Mouse (Mus musculus): ENCODE data around the gene Zfp503. TPM values are rescaled to one million over a fixed set of nuclear protein-coding genes. Genes with fewer than 3 reads are reported as not detected.

Gene Zfp503
- 14.2 and 16.5 TPM in 2 replicates for polyA plus RNA-seq (2015; fragmentation: Nextera tagmentation; extraction: Ambion mirVana)

- peak within 1 kb of the TSS; percentile 91 for H3K4me3 ChIP-seq (replicated peaks)
- H3K9ac ChIP-seq = peak within 1 kb of the TSS; percentile 44
Observed at GRCm38 (mm10) chr14:21989291-21989913, at the start of gene Zfp503. Zfp503 (minus strand) TSS chr14:21989601.

GRCm38 (mm10) chr14:22037498-22038131, 48.2 kb upstream of the Zfp503 start:
- no peaks in the 10 kb centered on the region for H3K9me3 ChIP-seq
- peaks cover 5% of the 10 kb centered on the region for H3K4me1 ChIP-seq (replicated peaks)
- ATAC-seq = no peak
- H3K4me2 ChIP-seq (replicated peaks) = no peak overlapping the region
- no peak overlapping the region for H3K27ac ChIP-seq
- no peak overlapping the region for H3K9ac ChIP-seq
- no peaks in the 10 kb centered on the region for H3K27me3 ChIP-seq (replicated peaks)
- H3K4me3 ChIP-seq (replicated peaks) = no peak overlapping the region
- WGBS = 73% methylated on average over 16 of the region's 16 CpGs
- H3K36me3 ChIP-seq = no peaks in the 10 kb centered on the region

More at GRCm38 (mm10) chr14:21989291-21989913, at the start of gene Zfp503:
- Histone ChIP-seq H3K4me2 (replicated peaks) (peak within 1 kb of the TSS; percentile 87), H3K27me3 (replicated peaks) (no peaks in the 10 kb centered on the region), H3K27ac (peak within 1 kb of the TSS; percentile 100), H3K4me1 (replicated peaks) (peaks cover 19% of the 10 kb centered on the region), H3K9me3 (no peaks in the 10 kb centered on the region), H3K36me3 (peaks cover 5% of the 10 kb centered on the region; the same call in 1 of the 2 replicates)
- ATAC-seq = peak; percentile 14
- WGBS = under 1% methylated on average over 37 of the region's 37 CpGs

GRCm38 (mm10) chr14:22036802-22037497, 47.5 kb upstream of the Zfp503 start:
- ATAC-seq = no peak
- 75% methylated on average over 12 of the region's 12 CpGs for WGBS

GRCm38 (mm10) chr14:22036338-22036737, 46.9 kb upstream of the Zfp503 start:
- ATAC-seq = peak; percentile 20; the same call in 1 of the 2 replicates
- 40% methylated on average over 6 of the region's 6 CpGs for WGBS

More at GRCm38 (mm10) chr14:22036802-22037497, 47.5 kb upstream of the Zfp503 start:
- Histone ChIP-seq H3K9me3 (no peaks in the 10 kb centered on the region), H3K4me1 (replicated peaks) (peaks cover 5% of the 10 kb centered on the region), H3K27me3 (replicated peaks) (no peaks in the 10 kb centered on the region), H3K27ac (no peak overlapping the region), H3K4me2 (replicated peaks) (no peak overlapping the region), H3K9ac (no peak overlapping the region), H3K4me3 (replicated peaks) (no peak overlapping the region), H3K36me3 (no peaks in the 10 kb centered on the region)

GRCm38 (mm10) chr14:22035900-22036299, 46.5 kb upstream of the Zfp503 start:
- Histone ChIP-seq H3K4me2 (replicated peaks) (no peak overlapping the region; the same call in 1 of the 2 replicates), H3K9me3 (no peaks in the 10 kb centered on the region), H3K27ac (no peak overlapping the region), H3K36me3 (no peaks in the 10 kb centered on the region), H3K9ac (no peak overlapping the region), H3K27me3 (replicated peaks) (no peaks in the 10 kb centered on the region), H3K4me1 (replicated peaks) (peaks cover 5% of the 10 kb centered on the region), H3K4me3 (replicated peaks) (no peak overlapping the region)
- peak; percentile 90 for ATAC-seq
- 34% methylated on average over 3 of the region's 3 CpGs for WGBS

More at GRCm38 (mm10) chr14:22036338-22036737, 46.9 kb upstream of the Zfp503 start:
- Histone ChIP-seq H3K36me3 (no peaks in the 10 kb centered on the region), H3K9ac (no peak overlapping the region), H3K27ac (no peak overlapping the region), H3K27me3 (replicated peaks) (no peaks in the 10 kb centered on the region), H3K9me3 (no peaks in the 10 kb centered on the region), H3K4me3 (replicated peaks) (no peak overlapping the region), H3K4me2 (replicated peaks) (no peak overlapping the region), H3K4me1 (replicated peaks) (peaks cover 5% of the 10 kb centered on the region)

- Histone ChIP-seq H3K27me3 (replicated peaks) (no peaks in the 10 kb centered on the region), H3K4me1 (replicated peaks) (peaks cover 9% of the 10 kb centered on the region; the same call in 1 of the 2 replicates), H3K9me3 (no peaks in the 10 kb centered on the region), H3K27ac (no peak overlapping the region), H3K4me3 (replicated peaks) (no peak overlapping the region), H3K4me2 (replicated peaks) (no peak overlapping the region), H3K36me3 (no peaks in the 10 kb centered on the region), H3K9ac (no peak overlapping the region)
- 80% methylated on average over 4 of the region's 4 CpGs for WGBS
- no peak for ATAC-seq
Observed at GRCm38 (mm10) chr14:22023533-22023932, 34.1 kb upstream of the Zfp503 start.

- no peak for ATAC-seq
Observed at GRCm38 (mm10) chr14:22020885-22021284, 31.5 kb upstream of the Zfp503 start.

GRCm38 (mm10) chr14:22019949-22020845, 30.8 kb upstream of the Zfp503 start:
- 56% methylated on average over 12 of the region's 12 CpGs for WGBS
- H3K9ac ChIP-seq = peak overlapping the region; percentile 54
- H3K27ac ChIP-seq = no peak overlapping the region

More at GRCm38 (mm10) chr14:22020885-22021284, 31.5 kb upstream of the Zfp503 start:
- H3K9me3 ChIP-seq = no peaks in the 10 kb centered on the region
- no peak overlapping the region for H3K9ac ChIP-seq
- 32% methylated on average over 2 of the region's 2 CpGs for WGBS
- no peaks in the 10 kb centered on the region for H3K36me3 ChIP-seq
- H3K4me2 ChIP-seq (replicated peaks) = no peak overlapping the region
- peaks cover 11% of the 10 kb centered on the region; the same call in 1 of the 2 replicates for H3K4me1 ChIP-seq (replicated peaks)
- H3K27me3 ChIP-seq (replicated peaks) = no peaks in the 10 kb centered on the region
- H3K27ac ChIP-seq = no peak overlapping the region
- H3K4me3 ChIP-seq (replicated peaks) = no peak overlapping the region

GRCm38 (mm10) chr14:22019252-22019948, 30.0 kb upstream of the Zfp503 start, which contains the start of gene Lrmda:
Lrmda (plus strand) TSS chr14:22019712.
- no peaks in the 10 kb centered on the region for H3K27me3 ChIP-seq (replicated peaks)
- peak within 1 kb of the TSS; percentile 39 for H3K4me3 ChIP-seq (replicated peaks)
- no peaks in the 10 kb centered on the region for H3K9me3 ChIP-seq
- no peak within 1 kb of the TSS for H3K27ac ChIP-seq
- H3K4me2 ChIP-seq (replicated peaks) = peak within 1 kb of the TSS; percentile 89
- H3K9ac ChIP-seq = peak within 1 kb of the TSS; percentile 54
- no peaks in the 10 kb centered on the region for H3K36me3 ChIP-seq
- WGBS = 2% methylated on average over 33 of the region's 33 CpGs
- peak; percentile 92 for ATAC-seq
- H3K4me1 ChIP-seq (replicated peaks) = peaks cover 11% of the 10 kb centered on the region; the same call in 1 of the 2 replicates

More at GRCm38 (mm10) chr14:22019949-22020845, 30.8 kb upstream of the Zfp503 start:
- ATAC-seq = peak; percentile 37; the same call in 1 of the 2 replicates
- Histone ChIP-seq H3K27me3 (replicated peaks) (no peaks in the 10 kb centered on the region), H3K4me1 (replicated peaks) (peaks cover 11% of the 10 kb centered on the region; the same call in 1 of the 2 replicates), H3K36me3 (no peaks in the 10 kb centered on the region), H3K9me3 (no peaks in the 10 kb centered on the region), H3K4me3 (replicated peaks) (peak overlapping the region; percentile 39), H3K4me2 (replicated peaks) (peak overlapping the region; percentile 89)

GRCm38 (mm10) chr14:22017011-22017410, 27.6 kb upstream of the Zfp503 start:
- Histone ChIP-seq H3K4me2 (replicated peaks) (no peak overlapping the region), H3K4me1 (replicated peaks) (peaks cover 11% of the 10 kb centered on the region; the same call in 1 of the 2 replicates), H3K4me3 (replicated peaks) (no peak overlapping the region), H3K27me3 (replicated peaks) (no peaks in the 10 kb centered on the region), H3K9ac (no peak overlapping the region), H3K36me3 (no peaks in the 10 kb centered on the region), H3K27ac (no peak overlapping the region), H3K9me3 (no peaks in the 10 kb centered on the region)
- ATAC-seq = no peak
- WGBS = 37% methylated on average over 5 of the region's 5 CpGs

GRCm38 (mm10) chr14:22014781-22015180, 25.4 kb upstream of the Zfp503 start:
- 48% methylated on average over 4 of the region's 4 CpGs for WGBS
- H3K27ac ChIP-seq = no peak overlapping the region
- no peak for ATAC-seq

More at GRCm38 (mm10) chr14:22014781-22015180, 25.4 kb upstream of the Zfp503 start:
- no peak overlapping the region for H3K4me2 ChIP-seq (replicated peaks)
- no peak overlapping the region for H3K9ac ChIP-seq
- H3K27me3 ChIP-seq (replicated peaks) = no peaks in the 10 kb centered on the region
- no peaks in the 10 kb centered on the region for H3K9me3 ChIP-seq
- 0 out of 2 replicates have a peak, but pooled peaks cover 3% of the 10 kb centered on the region for H3K4me1 ChIP-seq (replicated peaks)
- H3K4me3 ChIP-seq (replicated peaks) = no peak overlapping the region
- no peaks in the 10 kb centered on the region for H3K36me3 ChIP-seq

All from intestine, embryonic 15.5 days (tissue).